Mouse (Mus musculus): ENCODE measurements around the gene 1110051M20Rik.

GRCm38 (mm10) chr2:91377038-91377437 is 67.5 kb downstream of the 1110051M20Rik start:
- TF ChIP-seq GATA1 (IDR thresholded peaks at IDR 0.05; ENCODE audit: borderline replicate concordance, low read length): no peak
- no peak for TF ChIP-seq FLI1 (IDR thresholded peaks at IDR 0.05; ENCODE audit: low read length)

Data from megakaryocyte, embryonic 14.5 days (primary cell).